Mouse (Mus musculus): ENCODE measurements around the gene Armc2. TPM values are rescaled to one million over a fixed set of nuclear protein-coding genes. Genes with fewer than 3 reads are reported as not detected.

Armc2 gene
- polyA plus RNA-seq, 1 experiment from 2014 or later = 1.4 TPM

- H3K27me3 ChIP-seq (ENCODE audit: insufficient read depth, low read length) = no peaks in the 10 kb centered on the region
- H3K4me2 ChIP-seq (replicated peaks; ENCODE audit: low read depth, low read length) = no peak overlapping the region
- H3K9me3 ChIP-seq (ENCODE audit: low read length) = no peaks in the 10 kb centered on the region
- no peak overlapping the region for H3K9ac ChIP-seq (replicated peaks; ENCODE audit: low read length)
- WGBS = 58% methylated on average over 6 of the region's 6 CpGs
- H3K36me3 ChIP-seq (ENCODE audit: insufficient read depth, low read length) = no peaks in the 10 kb centered on the region
- peaks cover 38% of the 10 kb centered on the region for H3K4me1 ChIP-seq (ENCODE audit: insufficient read depth, low read length)
- no peak for ATAC-seq (ENCODE audit: low FRiP score, low TSS enrichment)
- peak overlapping the region; percentile 23; the same call in 1 of the 2 replicates for H3K27ac ChIP-seq (ENCODE audit: low read length)
- no peak overlapping the region for H3K4me3 ChIP-seq (ENCODE audit: low read length)
These were observed 84.7 kb downstream of the Armc2 start for GRCm38 (mm10) chr10:41933536-41933935.

DNA sequence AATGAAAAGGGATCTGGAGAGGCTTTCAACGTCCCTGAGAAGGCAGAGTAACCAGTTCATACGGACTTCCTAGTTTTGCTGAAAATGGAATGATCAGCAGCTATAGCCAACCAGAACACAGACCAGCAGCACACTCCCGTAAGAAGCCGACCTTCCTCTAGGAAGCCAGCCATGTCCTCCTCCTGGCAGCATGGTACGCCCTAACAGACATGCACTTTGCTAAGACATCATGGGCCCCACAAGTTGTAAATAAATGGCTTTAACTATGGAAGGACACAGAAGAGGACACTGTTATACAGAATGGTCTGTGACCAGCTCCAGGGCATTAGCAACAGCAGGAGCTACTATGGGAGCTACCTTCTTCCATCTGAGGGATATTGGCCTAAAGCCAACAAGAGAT is 85.3 kb downstream of the Armc2 start:
- no peak overlapping the region for H3K27ac ChIP-seq (ENCODE audit: low read length)
- 76% methylated on average over 5 of the region's 5 CpGs for WGBS
- H3K4me2 ChIP-seq (replicated peaks; ENCODE audit: low read depth, low read length) = no peak overlapping the region
- H3K27me3 ChIP-seq (ENCODE audit: insufficient read depth, low read length) = no peaks in the 10 kb centered on the region
- no peak for ATAC-seq (ENCODE audit: low FRiP score, low TSS enrichment)
- no peak overlapping the region for H3K4me3 ChIP-seq (ENCODE audit: low read length)
- no peaks in the 10 kb centered on the region for H3K9me3 ChIP-seq (ENCODE audit: low read length)
- no peak overlapping the region for H3K9ac ChIP-seq (replicated peaks; ENCODE audit: low read length)
- peaks cover 38% of the 10 kb centered on the region for H3K4me1 ChIP-seq (ENCODE audit: insufficient read depth, low read length)
- H3K36me3 ChIP-seq (ENCODE audit: insufficient read depth, low read length) = no peaks in the 10 kb centered on the region

- Histone ChIP-seq H3K27me3 (ENCODE audit: insufficient read depth, low read length) (no peaks in the 10 kb centered on the region), H3K36me3 (ENCODE audit: insufficient read depth, low read length) (no peaks in the 10 kb centered on the region), H3K4me2 (replicated peaks; ENCODE audit: low read depth, low read length) (no peak overlapping the region), H3K27ac (ENCODE audit: low read length) (peak overlapping the region; percentile 27; the same call in 1 of the 2 replicates), H3K9me3 (ENCODE audit: low read length) (no peaks in the 10 kb centered on the region), H3K4me3 (ENCODE audit: low read length) (no peak overlapping the region), H3K9ac (replicated peaks; ENCODE audit: low read length) (no peak overlapping the region), H3K4me1 (ENCODE audit: insufficient read depth, low read length) (peaks cover 32% of the 10 kb centered on the region)
- 72% methylated on average over 12 of the region's 12 CpGs for WGBS
- ATAC-seq (ENCODE audit: low FRiP score, low TSS enrichment) = no peak
These were observed 86.3 kb downstream of the Armc2 start for GRCm38 (mm10) chr10:41931962-41932361.

DNA sequence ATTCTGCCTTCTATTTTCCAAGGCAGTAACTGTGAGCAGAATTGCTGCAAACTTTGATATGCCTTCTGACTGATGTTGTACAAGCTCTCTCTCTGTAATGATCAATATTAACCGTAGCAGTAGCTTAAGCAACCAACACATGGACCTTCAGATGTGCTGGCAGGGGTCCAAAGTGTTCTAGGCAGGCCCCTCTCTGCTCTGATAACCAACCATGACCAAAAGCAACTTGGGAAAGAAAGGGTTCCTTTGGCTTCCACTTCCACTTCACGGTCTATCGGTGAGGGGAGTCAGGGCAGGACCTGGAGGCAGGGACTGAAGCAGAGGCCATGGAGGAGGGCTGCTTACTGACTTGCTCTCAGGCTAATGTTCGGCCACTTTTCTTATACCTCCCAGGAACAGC is 87.3 kb downstream of the Armc2 start:
- H3K4me3 ChIP-seq (ENCODE audit: low read length) = no peak overlapping the region
- no peaks in the 10 kb centered on the region for H3K27me3 ChIP-seq (ENCODE audit: insufficient read depth, low read length)
- no peaks in the 10 kb centered on the region for H3K36me3 ChIP-seq (ENCODE audit: insufficient read depth, low read length)
- H3K4me2 ChIP-seq (replicated peaks; ENCODE audit: low read depth, low read length) = no peak overlapping the region
- H3K9me3 ChIP-seq (ENCODE audit: low read length) = no peaks in the 10 kb centered on the region
- WGBS = 30% methylated on average over 4 of the region's 4 CpGs
- H3K9ac ChIP-seq (replicated peaks; ENCODE audit: low read length) = no peak overlapping the region
- peaks cover 24% of the 10 kb centered on the region for H3K4me1 ChIP-seq (ENCODE audit: insufficient read depth, low read length)
- 0 out of 2 replicates have a peak overlapping the region, but pooled peaks have one; percentile 27 for H3K27ac ChIP-seq (ENCODE audit: low read length)
- ATAC-seq (ENCODE audit: low FRiP score, low TSS enrichment) = 0 out of 2 replicates have a peak, but pooled peaks have one; percentile 14

DNA sequence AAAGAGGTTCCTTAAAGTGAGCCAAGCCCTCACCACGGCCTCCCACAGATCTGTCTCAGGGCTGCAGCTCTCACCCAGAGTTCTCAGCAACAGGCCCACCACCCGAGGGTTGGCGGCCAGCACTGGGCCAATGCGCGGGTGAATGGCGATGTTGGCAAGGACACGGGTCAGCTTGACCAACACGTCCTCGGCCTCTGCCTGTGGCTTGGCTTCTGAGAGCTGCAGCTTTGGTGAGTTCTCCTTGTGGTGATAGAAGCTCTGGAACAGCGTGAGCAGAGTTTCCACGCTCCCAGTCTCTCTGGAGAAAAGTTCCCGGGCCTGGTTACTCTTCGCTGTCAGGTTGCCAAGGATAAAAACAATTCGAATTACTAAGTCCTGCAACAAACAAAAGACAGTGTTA is 91.5 kb downstream of the Armc2 start:
- H3K4me3 ChIP-seq (ENCODE audit: low read length) = no peak overlapping the region
- WGBS = 92% methylated on average over 14 of the region's 14 CpGs

GRCm38 (mm10) chr10:41912290-41912994 is 105.8 kb downstream of the Armc2 start:
- Histone ChIP-seq H3K4me1 (ENCODE audit: insufficient read depth, low read length) (no peaks in the 10 kb centered on the region), H3K27me3 (ENCODE audit: insufficient read depth, low read length) (no peaks in the 10 kb centered on the region), H3K9me3 (ENCODE audit: low read length) (no peaks in the 10 kb centered on the region), H3K9ac (replicated peaks; ENCODE audit: low read length) (no peak overlapping the region), H3K27ac (ENCODE audit: low read length) (no peak overlapping the region), H3K4me2 (replicated peaks; ENCODE audit: low read depth, low read length) (no peak overlapping the region), H3K4me3 (ENCODE audit: low read length) (no peak overlapping the region), H3K36me3 (ENCODE audit: insufficient read depth, low read length) (peaks cover 3% of the 10 kb centered on the region)
- ATAC-seq (ENCODE audit: low FRiP score, low TSS enrichment) = no peak
- WGBS = 92% methylated on average over 8 of the region's 8 CpGs

More for the DNA sequence above, 91.5 kb downstream of the Armc2 start:
- H3K4me2 ChIP-seq (replicated peaks; ENCODE audit: low read depth, low read length) = no peak overlapping the region
- no peak for ATAC-seq (ENCODE audit: low FRiP score, low TSS enrichment)
- peaks cover 5% of the 10 kb centered on the region for H3K4me1 ChIP-seq (ENCODE audit: insufficient read depth, low read length)
- H3K9me3 ChIP-seq (ENCODE audit: low read length) = no peaks in the 10 kb centered on the region
- no peak overlapping the region for H3K27ac ChIP-seq (ENCODE audit: low read length)
- H3K36me3 ChIP-seq (ENCODE audit: insufficient read depth, low read length) = no peaks in the 10 kb centered on the region
- no peaks in the 10 kb centered on the region for H3K27me3 ChIP-seq (ENCODE audit: insufficient read depth, low read length)
- H3K9ac ChIP-seq (replicated peaks; ENCODE audit: low read length) = no peak overlapping the region

DNA sequence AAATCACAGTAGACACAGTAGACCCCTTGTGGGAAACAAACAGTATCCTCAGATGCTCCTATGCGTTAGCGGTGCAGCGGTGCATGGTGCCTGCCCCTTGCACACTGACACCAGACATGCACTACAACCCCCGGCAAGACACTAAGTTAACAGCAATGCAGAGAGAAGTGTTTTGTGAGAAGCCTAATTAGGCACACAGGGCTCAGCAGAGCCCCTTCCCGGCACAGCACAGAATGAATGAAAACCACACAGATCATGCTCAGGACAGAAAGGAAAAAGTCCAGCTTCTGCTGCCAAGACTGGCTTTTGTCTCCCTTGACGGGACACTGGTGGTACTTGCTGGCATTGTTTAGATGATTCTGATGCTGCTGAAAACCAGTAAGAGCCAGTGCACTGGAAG is 109.3 kb downstream of the Armc2 start:
- ATAC-seq (ENCODE audit: low FRiP score, low TSS enrichment) = no peak

DNA sequence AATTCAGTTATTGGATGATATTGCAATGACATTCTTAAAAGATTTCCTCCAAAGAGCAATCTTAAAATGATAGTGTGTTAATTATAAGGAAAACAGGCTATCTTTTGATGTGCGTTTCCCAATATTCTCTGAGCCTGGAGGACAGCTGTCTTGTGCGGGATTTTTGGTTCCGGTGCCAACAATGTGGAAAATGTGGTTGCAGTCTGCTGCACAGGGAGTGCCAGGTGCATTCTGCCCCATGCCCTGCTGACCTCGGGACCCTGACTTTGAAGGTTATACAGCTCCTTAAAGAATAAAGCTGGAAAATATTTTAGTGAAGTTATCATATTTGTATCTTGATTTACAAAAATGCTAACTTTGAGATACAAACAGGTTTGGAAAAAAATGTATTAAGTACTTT is 110.3 kb downstream of the Armc2 start:
- Histone ChIP-seq H3K36me3 (ENCODE audit: insufficient read depth, low read length) (peaks cover 27% of the 10 kb centered on the region), H3K9me3 (ENCODE audit: low read length) (no peaks in the 10 kb centered on the region), H3K4me2 (replicated peaks; ENCODE audit: low read depth, low read length) (no peak overlapping the region), H3K4me3 (ENCODE audit: low read length) (no peak overlapping the region), H3K4me1 (ENCODE audit: insufficient read depth, low read length) (no peaks in the 10 kb centered on the region), H3K27me3 (ENCODE audit: insufficient read depth, low read length) (no peaks in the 10 kb centered on the region), H3K9ac (replicated peaks; ENCODE audit: low read length) (no peak overlapping the region), H3K27ac (ENCODE audit: low read length) (no peak overlapping the region)
- ATAC-seq (ENCODE audit: low FRiP score, low TSS enrichment) = no peak
- WGBS = 78% methylated on average over 4 of the region's 4 CpGs

More for the DNA sequence above, 109.3 kb downstream of the Armc2 start:
- WGBS = 66% methylated on average over 6 of the region's 6 CpGs
- Histone ChIP-seq H3K9ac (replicated peaks; ENCODE audit: low read length) (no peak overlapping the region), H3K27me3 (ENCODE audit: insufficient read depth, low read length) (no peaks in the 10 kb centered on the region), H3K4me2 (replicated peaks; ENCODE audit: low read depth, low read length) (no peak overlapping the region), H3K9me3 (ENCODE audit: low read length) (no peaks in the 10 kb centered on the region), H3K4me1 (ENCODE audit: insufficient read depth, low read length) (no peaks in the 10 kb centered on the region), H3K36me3 (ENCODE audit: insufficient read depth, low read length) (peaks cover 23% of the 10 kb centered on the region), H3K4me3 (ENCODE audit: low read length) (no peak overlapping the region), H3K27ac (ENCODE audit: low read length) (no peak overlapping the region)

DNA sequence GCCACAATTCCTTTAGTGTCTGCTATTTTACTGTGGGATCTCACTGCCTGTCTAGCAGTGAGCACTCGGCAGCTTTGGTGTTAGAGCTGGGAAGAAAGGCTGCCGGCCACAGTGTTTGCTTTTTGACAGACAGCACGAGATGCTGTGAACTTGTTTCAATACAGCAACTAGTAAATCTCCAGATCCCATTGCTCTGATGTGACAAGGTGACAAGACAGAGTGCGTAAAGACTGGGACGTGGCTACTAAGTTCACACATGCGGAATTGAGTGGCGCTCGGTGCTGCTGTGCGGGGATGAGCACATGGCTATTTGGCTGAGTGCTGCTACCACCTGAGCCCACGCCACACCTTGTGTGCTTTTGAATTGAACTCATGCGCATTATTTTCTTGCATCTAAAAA is 110.8 kb downstream of the Armc2 start:
- ATAC-seq (ENCODE audit: low FRiP score, low TSS enrichment) = no peak
- no peak overlapping the region for H3K27ac ChIP-seq (ENCODE audit: low read length)
- H3K36me3 ChIP-seq (ENCODE audit: insufficient read depth, low read length) = peaks cover 31% of the 10 kb centered on the region
- no peaks in the 10 kb centered on the region for H3K27me3 ChIP-seq (ENCODE audit: insufficient read depth, low read length)
- no peak overlapping the region for H3K9ac ChIP-seq (replicated peaks; ENCODE audit: low read length)
- no peak overlapping the region for H3K4me3 ChIP-seq (ENCODE audit: low read length)
- no peak overlapping the region for H3K4me2 ChIP-seq (replicated peaks; ENCODE audit: low read depth, low read length)
- H3K4me1 ChIP-seq (ENCODE audit: insufficient read depth, low read length) = no peaks in the 10 kb centered on the region
- H3K9me3 ChIP-seq (ENCODE audit: low read length) = no peaks in the 10 kb centered on the region
- 68% methylated on average over 11 of the region's 11 CpGs for WGBS

GRCm38 (mm10) chr10:41901864-41902263 is 116.4 kb downstream of the Armc2 start:
- Histone ChIP-seq H3K9me3 (ENCODE audit: low read length) (0 out of 2 replicates have a peak, but pooled peaks cover 2% of the 10 kb centered on the region), H3K4me3 (ENCODE audit: low read length) (no peak overlapping the region), H3K36me3 (ENCODE audit: insufficient read depth, low read length) (peaks cover 42% of the 10 kb centered on the region), H3K4me2 (replicated peaks; ENCODE audit: low read depth, low read length) (no peak overlapping the region), H3K9ac (replicated peaks; ENCODE audit: low read length) (no peak overlapping the region), H3K27me3 (ENCODE audit: insufficient read depth, low read length) (no peaks in the 10 kb centered on the region), H3K27ac (ENCODE audit: low read length) (no peak overlapping the region), H3K4me1 (ENCODE audit: insufficient read depth, low read length) (no peaks in the 10 kb centered on the region)
- no peak for ATAC-seq (ENCODE audit: low FRiP score, low TSS enrichment)
- WGBS = 94% methylated on average over 6 of the region's 6 CpGs
